Mouse (Mus musculus): ENCODE results near the gene Brsk2. TPM values are rescaled to one million over a fixed set of nuclear protein-coding genes. Genes with fewer than 3 reads are reported as not detected.

Gene Brsk2
- polyA plus RNA-seq, 1 experiment from 2014 or later: 0.69 TPM

DNA sequence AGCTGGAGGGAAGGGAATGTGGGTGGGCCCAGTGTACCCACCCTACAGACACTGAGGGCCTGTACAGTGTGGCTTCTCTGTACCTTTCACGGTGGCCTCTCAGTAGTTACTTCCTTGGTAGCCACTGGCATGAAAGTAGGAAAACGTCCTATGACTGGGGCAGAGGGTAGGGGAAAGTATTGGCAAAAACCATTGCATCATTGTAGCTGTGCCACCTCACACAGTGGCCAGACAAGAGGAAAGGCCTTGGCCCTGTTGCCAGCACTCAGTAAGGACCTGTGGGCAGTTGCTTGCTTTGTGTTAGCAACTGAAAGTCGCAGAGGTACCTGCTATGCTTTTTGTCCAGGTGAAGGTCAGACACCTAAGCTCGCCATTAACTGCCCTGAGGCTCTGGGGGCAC lies 44.6 kb downstream of the Brsk2 start:
- no peaks in the 10 kb centered on the region for H3K27me3 ChIP-seq (ENCODE audit: control insufficient read depth, insufficient read depth, low read length)
- no peak overlapping the region for H3K27ac ChIP-seq (ENCODE audit: low read depth, low read length)
- H3K4me1 ChIP-seq (ENCODE audit: control insufficient read depth, insufficient read depth, low read length): no peaks in the 10 kb centered on the region
- no peak overlapping the region for H3K9ac ChIP-seq (ENCODE audit: low read depth, low read length)
- no peak for ATAC-seq (ENCODE audit: low FRiP score, low TSS enrichment)
- no peak overlapping the region for H3K4me2 ChIP-seq (replicated peaks; ENCODE audit: low read depth, low read length)
- no peaks in the 10 kb centered on the region for H3K36me3 ChIP-seq (ENCODE audit: control insufficient read depth, insufficient read depth, low read length)
- no peaks in the 10 kb centered on the region for H3K9me3 ChIP-seq (ENCODE audit: control insufficient read depth, low read length)
- 92% methylated on average over 4 of the region's 4 CpGs for WGBS
- H3K4me3 ChIP-seq (ENCODE audit: low read length): no peak overlapping the region

DNA sequence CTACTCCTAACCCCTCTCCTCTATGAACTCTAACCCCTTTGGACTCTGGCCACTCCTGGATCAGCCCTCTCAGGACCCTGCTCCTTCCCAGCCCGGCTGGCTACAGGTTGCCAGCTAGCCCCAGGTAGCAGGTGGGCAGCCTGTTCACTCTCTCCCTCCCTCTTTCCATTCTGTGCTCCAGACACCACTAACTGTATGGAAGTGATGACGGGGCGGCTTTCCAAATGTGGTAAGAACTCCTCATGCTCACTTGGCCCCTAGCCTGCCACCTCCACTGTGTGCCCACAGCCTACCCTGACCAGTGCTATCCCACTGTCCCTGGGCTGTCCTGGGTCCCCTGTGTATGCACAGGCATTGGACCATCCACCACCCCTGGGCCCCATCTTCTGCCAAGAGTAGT lies 51.1 kb downstream of the Brsk2 start:
- no peaks in the 10 kb centered on the region for H3K9me3 ChIP-seq (ENCODE audit: control insufficient read depth, low read length)
- H3K4me2 ChIP-seq (replicated peaks; ENCODE audit: low read depth, low read length): no peak overlapping the region
- no peaks in the 10 kb centered on the region for H3K36me3 ChIP-seq (ENCODE audit: control insufficient read depth, insufficient read depth, low read length)
- H3K27ac ChIP-seq (ENCODE audit: low read depth, low read length): no peak overlapping the region
- no peak overlapping the region for H3K4me3 ChIP-seq (ENCODE audit: low read length)
- ATAC-seq (ENCODE audit: low FRiP score, low TSS enrichment): no peak
- H3K27me3 ChIP-seq (ENCODE audit: control insufficient read depth, insufficient read depth, low read length): no peaks in the 10 kb centered on the region
- WGBS: 95% methylated on average over 3 of the region's 3 CpGs
- H3K4me1 ChIP-seq (ENCODE audit: control insufficient read depth, insufficient read depth, low read length): no peaks in the 10 kb centered on the region
- H3K9ac ChIP-seq (ENCODE audit: low read depth, low read length): no peak overlapping the region

DNA sequence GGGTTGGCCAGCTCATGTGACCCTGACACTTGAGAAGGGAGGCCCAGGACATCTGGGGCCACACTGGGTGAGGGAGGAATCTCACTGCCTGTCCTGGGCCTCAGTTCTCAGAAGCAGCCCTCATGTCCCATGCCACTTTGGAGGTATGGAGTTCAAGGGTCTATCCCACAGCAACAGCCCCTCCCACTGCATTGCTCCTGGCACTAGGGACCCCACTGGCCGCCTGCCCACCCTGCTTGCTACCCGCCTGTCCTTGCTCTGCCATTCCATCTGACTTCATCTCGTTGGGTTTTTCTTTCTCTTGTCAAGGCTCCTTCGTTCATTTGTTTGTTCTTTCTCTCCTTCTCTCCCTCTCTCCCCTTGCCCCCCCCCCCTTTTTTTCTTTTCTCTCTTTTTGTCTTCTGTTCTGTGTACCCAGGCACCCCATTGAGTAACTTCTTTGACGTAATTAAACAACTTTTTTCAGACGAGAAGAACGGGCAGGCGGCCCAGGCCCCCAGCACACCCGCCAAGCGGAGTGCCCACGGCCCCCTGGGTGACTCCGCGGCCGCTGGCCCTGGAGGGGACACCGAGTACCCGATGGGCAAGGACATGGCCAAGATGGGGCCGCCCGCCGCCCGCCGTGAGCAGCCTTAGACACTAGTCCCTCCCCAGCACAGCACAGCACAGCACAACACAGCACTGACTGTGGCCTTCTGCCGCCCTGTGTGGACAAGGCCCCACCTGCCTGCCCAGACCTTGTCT lies 52.2 kb downstream of the Brsk2 start:
- Histone ChIP-seq H3K4me2 (replicated peaks; ENCODE audit: low read depth, low read length) (no peak overlapping the region), H3K27me3 (ENCODE audit: control insufficient read depth, insufficient read depth, low read length) (no peaks in the 10 kb centered on the region), H3K4me1 (ENCODE audit: control insufficient read depth, insufficient read depth, low read length) (no peaks in the 10 kb centered on the region), H3K4me3 (ENCODE audit: low read length) (no peak overlapping the region), H3K9me3 (ENCODE audit: control insufficient read depth, low read length) (no peaks in the 10 kb centered on the region), H3K9ac (ENCODE audit: low read depth, low read length) (no peak overlapping the region), H3K36me3 (ENCODE audit: control insufficient read depth, insufficient read depth, low read length) (no peaks in the 10 kb centered on the region; the same call in 1 of the 2 replicates), H3K27ac (ENCODE audit: low read depth, low read length) (no peak overlapping the region)
- 82% methylated on average over 22 of the region's 22 CpGs for WGBS
- ATAC-seq (ENCODE audit: low FRiP score, low TSS enrichment): no peak

DNA sequence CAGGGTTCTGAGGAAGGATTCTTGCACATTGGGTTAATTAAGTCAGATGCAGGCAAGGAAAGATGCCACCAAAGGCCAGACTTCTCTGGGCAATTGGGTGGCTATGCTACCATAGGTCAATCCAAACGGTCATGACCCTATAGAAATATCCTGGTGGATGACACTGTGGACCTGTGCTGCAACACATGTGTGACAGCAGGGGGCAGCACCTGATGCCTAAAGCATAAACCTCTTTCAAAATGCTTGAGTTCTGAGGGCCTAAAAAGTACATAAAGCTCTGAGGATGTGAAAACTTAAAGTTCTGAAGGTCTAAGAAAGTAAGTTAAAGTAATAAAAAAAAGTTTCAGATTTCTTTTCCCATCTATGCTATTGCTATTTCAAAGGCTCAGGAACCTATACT lies 67.0 kb downstream of the Brsk2 start:
- H3K4me3 ChIP-seq (ENCODE audit: low read length): no peak overlapping the region
- no peak overlapping the region for H3K9ac ChIP-seq (ENCODE audit: low read depth, low read length)
- peaks cover 6% of the 10 kb centered on the region; the same call in 1 of the 2 replicates for H3K4me1 ChIP-seq (ENCODE audit: control insufficient read depth, insufficient read depth, low read length)
- ATAC-seq (ENCODE audit: low FRiP score, low TSS enrichment): no peak
- peaks cover 30% of the 10 kb centered on the region for H3K36me3 ChIP-seq (ENCODE audit: control insufficient read depth, insufficient read depth, low read length)
- no peak overlapping the region for H3K27ac ChIP-seq (ENCODE audit: low read depth, low read length)
- no peaks in the 10 kb centered on the region for H3K9me3 ChIP-seq (ENCODE audit: control insufficient read depth, low read length)
- WGBS: 60% methylated on average over 1 of the region's 1 CpGs
- H3K4me2 ChIP-seq (replicated peaks; ENCODE audit: low read depth, low read length): no peak overlapping the region
- H3K27me3 ChIP-seq (ENCODE audit: control insufficient read depth, insufficient read depth, low read length): no peaks in the 10 kb centered on the region

DNA sequence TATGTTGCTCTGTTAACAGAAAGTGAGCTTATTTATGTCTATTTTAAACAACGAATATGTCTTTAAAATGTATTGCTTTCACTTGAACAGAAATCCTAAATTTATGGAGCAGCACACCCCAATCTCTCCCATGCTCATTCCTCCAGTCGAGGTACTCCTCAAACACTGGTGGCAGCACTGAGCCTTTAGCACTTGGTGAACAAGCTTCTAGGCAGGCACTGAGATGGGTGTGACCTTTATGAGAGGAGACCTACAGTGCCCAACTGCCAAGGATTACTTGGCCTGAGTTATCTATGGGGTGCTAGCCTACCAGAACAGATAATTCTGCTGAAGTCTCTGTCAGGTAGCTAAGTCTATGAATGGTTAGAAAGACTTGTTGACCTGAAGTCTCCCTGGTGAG lies 70.1 kb downstream of the Brsk2 start:
- Histone ChIP-seq H3K4me2 (replicated peaks; ENCODE audit: low read depth, low read length) (no peak overlapping the region), H3K9me3 (ENCODE audit: control insufficient read depth, low read length) (no peaks in the 10 kb centered on the region), H3K36me3 (ENCODE audit: control insufficient read depth, insufficient read depth, low read length) (peaks cover 11% of the 10 kb centered on the region; the same call in 1 of the 2 replicates), H3K9ac (ENCODE audit: low read depth, low read length) (no peak overlapping the region), H3K27ac (ENCODE audit: low read depth, low read length) (no peak overlapping the region), H3K4me3 (ENCODE audit: low read length) (no peak overlapping the region), H3K27me3 (ENCODE audit: control insufficient read depth, insufficient read depth, low read length) (no peaks in the 10 kb centered on the region), H3K4me1 (ENCODE audit: control insufficient read depth, insufficient read depth, low read length) (peaks cover 6% of the 10 kb centered on the region; the same call in 1 of the 2 replicates)
- ATAC-seq (ENCODE audit: low FRiP score, low TSS enrichment): no peak
- 56% methylated on average over 2 of the region's 2 CpGs for WGBS

DNA sequence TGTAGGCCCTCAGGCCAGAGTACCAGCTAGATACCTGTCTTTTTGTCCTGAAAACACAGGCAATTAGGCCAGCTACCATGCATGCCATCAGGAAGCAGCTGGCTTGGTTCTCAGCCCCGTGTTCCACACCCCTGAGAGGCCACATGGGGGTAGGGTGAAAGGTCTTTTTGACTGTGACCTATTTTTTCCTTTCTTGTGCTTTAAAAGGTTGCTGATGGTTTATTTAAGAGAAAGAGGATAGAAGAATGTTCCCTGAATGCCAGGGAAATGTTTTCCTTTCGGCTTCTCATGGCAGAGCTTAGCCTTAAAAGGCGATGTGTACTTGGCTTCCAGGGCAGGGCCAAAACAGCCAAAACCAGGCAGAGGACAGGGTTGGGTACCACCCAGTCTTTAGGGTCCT lies 71.3 kb downstream of the Brsk2 start:
- Histone ChIP-seq H3K4me2 (replicated peaks; ENCODE audit: low read depth, low read length) (no peak overlapping the region), H3K27me3 (ENCODE audit: control insufficient read depth, insufficient read depth, low read length) (no peaks in the 10 kb centered on the region), H3K36me3 (ENCODE audit: control insufficient read depth, insufficient read depth, low read length) (peaks cover 5% of the 10 kb centered on the region; the same call in 1 of the 2 replicates), H3K9ac (ENCODE audit: low read depth, low read length) (no peak overlapping the region), H3K9me3 (ENCODE audit: control insufficient read depth, low read length) (no peaks in the 10 kb centered on the region), H3K27ac (ENCODE audit: low read depth, low read length) (no peak overlapping the region), H3K4me1 (ENCODE audit: control insufficient read depth, insufficient read depth, low read length) (peaks cover 12% of the 10 kb centered on the region; the same call in 1 of the 2 replicates), H3K4me3 (ENCODE audit: low read length) (no peak overlapping the region)
- no peak for ATAC-seq (ENCODE audit: low FRiP score, low TSS enrichment)
- WGBS: 56% methylated on average over 3 of the region's 3 CpGs

DNA sequence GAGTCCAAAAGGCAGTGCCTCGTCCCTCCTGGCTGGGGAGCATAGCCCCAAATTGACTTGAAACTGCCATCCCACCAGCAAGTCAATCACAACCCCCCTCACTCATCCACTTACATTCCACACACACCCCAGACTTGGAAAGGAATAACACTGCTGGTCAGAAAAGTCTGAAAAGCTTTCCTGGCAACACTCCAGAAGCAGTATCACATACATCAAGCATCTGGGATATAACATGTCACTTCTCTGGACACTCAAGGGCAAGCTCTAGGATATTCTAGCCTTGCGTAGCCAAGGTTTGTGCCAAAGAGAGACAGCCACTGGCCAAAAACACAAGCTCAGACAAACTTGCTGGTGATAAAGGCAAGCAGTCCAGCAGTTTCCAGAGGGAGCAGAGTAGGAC lies 75.6 kb downstream of the Brsk2 start:
- ATAC-seq (ENCODE audit: low FRiP score, low TSS enrichment): no peak
- H3K4me2 ChIP-seq (replicated peaks; ENCODE audit: low read depth, low read length): no peak overlapping the region

DNA sequence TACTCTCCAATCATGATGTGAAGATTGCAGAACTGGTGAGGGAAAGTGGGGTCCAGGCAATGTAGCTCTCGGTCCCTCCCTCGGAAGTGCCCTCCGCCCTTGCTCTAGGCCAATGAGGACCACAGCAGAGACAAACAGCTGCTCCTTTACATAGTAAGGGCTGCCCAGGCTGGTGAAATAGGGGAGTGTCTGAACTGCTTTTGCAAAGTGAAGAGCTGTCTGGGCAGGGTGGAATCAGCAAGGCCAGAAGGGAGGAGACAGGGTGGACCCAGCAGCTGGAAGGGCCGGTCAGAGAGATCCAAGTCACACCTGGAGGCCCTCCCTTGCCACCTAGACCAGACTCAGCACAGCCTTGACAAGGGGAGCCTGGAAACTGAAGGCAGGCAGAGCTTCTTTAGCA lies 76.4 kb downstream of the Brsk2 start:
- 59% methylated on average over 4 of the region's 4 CpGs for WGBS
- H3K4me1 ChIP-seq (ENCODE audit: control insufficient read depth, insufficient read depth, low read length): peaks cover 13% of the 10 kb centered on the region
- no peak overlapping the region for H3K27ac ChIP-seq (ENCODE audit: low read depth, low read length)
- no peak overlapping the region for H3K9ac ChIP-seq (ENCODE audit: low read depth, low read length)
- no peaks in the 10 kb centered on the region for H3K9me3 ChIP-seq (ENCODE audit: control insufficient read depth, low read length)
- H3K4me2 ChIP-seq (replicated peaks; ENCODE audit: low read depth, low read length): no peak overlapping the region
- 0 out of 2 replicates have a peak, but pooled peaks have one; percentile 39 for ATAC-seq (ENCODE audit: low FRiP score, low TSS enrichment)
- H3K27me3 ChIP-seq (ENCODE audit: control insufficient read depth, insufficient read depth, low read length): no peaks in the 10 kb centered on the region
- H3K36me3 ChIP-seq (ENCODE audit: control insufficient read depth, insufficient read depth, low read length): no peaks in the 10 kb centered on the region
- H3K4me3 ChIP-seq (ENCODE audit: low read length): no peak overlapping the region

More for the DNA sequence above, 75.6 kb downstream of the Brsk2 start:
- Histone ChIP-seq H3K27ac (ENCODE audit: low read depth, low read length) (no peak overlapping the region), H3K36me3 (ENCODE audit: control insufficient read depth, insufficient read depth, low read length) (no peaks in the 10 kb centered on the region; the same call in 1 of the 2 replicates), H3K27me3 (ENCODE audit: control insufficient read depth, insufficient read depth, low read length) (no peaks in the 10 kb centered on the region), H3K4me3 (ENCODE audit: low read length) (no peak overlapping the region), H3K9ac (ENCODE audit: low read depth, low read length) (no peak overlapping the region), H3K4me1 (ENCODE audit: control insufficient read depth, insufficient read depth, low read length) (peaks cover 17% of the 10 kb centered on the region), H3K9me3 (ENCODE audit: control insufficient read depth, low read length) (no peaks in the 10 kb centered on the region)
- WGBS: 63% methylated on average over 2 of the region's 2 CpGs

DNA sequence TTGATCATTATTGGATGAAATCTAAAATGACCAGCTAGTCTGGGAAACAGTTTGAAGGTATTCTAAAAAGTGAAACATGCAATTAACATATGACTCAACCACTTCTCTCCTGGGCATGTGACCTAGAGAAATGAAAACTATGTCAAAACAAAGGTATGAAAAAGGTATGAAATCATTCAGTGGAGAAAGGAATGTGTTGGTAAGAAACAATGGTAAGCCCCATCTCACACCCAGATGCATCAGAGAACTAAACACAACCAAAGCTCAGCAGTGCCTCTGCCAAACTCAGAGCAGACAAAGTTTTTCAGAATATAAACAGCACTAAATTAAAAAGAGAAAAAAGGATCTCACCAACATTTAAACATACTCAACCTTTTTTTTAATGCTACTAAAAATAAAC lies 80.5 kb downstream of the Brsk2 start:
- no peak overlapping the region for H3K4me2 ChIP-seq (replicated peaks; ENCODE audit: low read depth, low read length)
- H3K36me3 ChIP-seq (ENCODE audit: control insufficient read depth, insufficient read depth, low read length): no peaks in the 10 kb centered on the region
- H3K27me3 ChIP-seq (ENCODE audit: control insufficient read depth, insufficient read depth, low read length): no peaks in the 10 kb centered on the region
- no peak overlapping the region for H3K4me3 ChIP-seq (ENCODE audit: low read length)
- ATAC-seq (ENCODE audit: low FRiP score, low TSS enrichment): no peak
- peaks cover 11% of the 10 kb centered on the region; the same call in 1 of the 2 replicates for H3K4me1 ChIP-seq (ENCODE audit: control insufficient read depth, insufficient read depth, low read length)
- no peak overlapping the region for H3K27ac ChIP-seq (ENCODE audit: low read depth, low read length)
- no peaks in the 10 kb centered on the region for H3K9me3 ChIP-seq (ENCODE audit: control insufficient read depth, low read length)
- no peak overlapping the region for H3K9ac ChIP-seq (ENCODE audit: low read depth, low read length)
